Mouse (Mus musculus): ENCODE measurements around the gene Pebp1.

The Pebp1 gene

GRCm38 (mm10) chr5:117240761-117241322, 46.6 kb downstream of the Pebp1 start:
- no peak for DNase-seq (ENCODE audit: low read depth, low spot score)
- peaks cover 23% of the 10 kb centered on the region for H3K36me3 ChIP-seq (ENCODE audit: control insufficient read depth, insufficient read depth, low read length, poor library complexity, severe bottlenecking)
- H3K27me3 ChIP-seq (ENCODE audit: control insufficient read depth, insufficient read depth, low read length, poor library complexity, severe bottlenecking): no peaks in the 10 kb centered on the region

- H3K27me3 ChIP-seq (ENCODE audit: control insufficient read depth, insufficient read depth, low read length, poor library complexity, severe bottlenecking): no peaks in the 10 kb centered on the region
- peaks cover 23% of the 10 kb centered on the region for H3K36me3 ChIP-seq (ENCODE audit: control insufficient read depth, insufficient read depth, low read length, poor library complexity, severe bottlenecking)
- no peak for DNase-seq (ENCODE audit: low read depth, low spot score)
Observed at GRCm38 (mm10) chr5:117240321-117240731, 47.1 kb downstream of the Pebp1 start.

- Histone ChIP-seq H3K36me3 (ENCODE audit: control insufficient read depth, insufficient read depth, low read length, poor library complexity, severe bottlenecking) (peaks cover 29% of the 10 kb centered on the region), H3K27me3 (ENCODE audit: control insufficient read depth, insufficient read depth, low read length, poor library complexity, severe bottlenecking) (no peaks in the 10 kb centered on the region)
- DNase-seq (ENCODE audit: low read depth, low spot score): no peak
Observed at GRCm38 (mm10) chr5:117239106-117239505, 48.3 kb downstream of the Pebp1 start.

GRCm38 (mm10) chr5:117236540-117236939, 50.9 kb downstream of the Pebp1 start:
- Histone ChIP-seq H3K36me3 (ENCODE audit: control insufficient read depth, insufficient read depth, low read length, poor library complexity, severe bottlenecking) (peaks cover 18% of the 10 kb centered on the region), H3K27me3 (ENCODE audit: control insufficient read depth, insufficient read depth, low read length, poor library complexity, severe bottlenecking) (no peaks in the 10 kb centered on the region)
- no peak for DNase-seq (ENCODE audit: low read depth, low spot score)
